Mouse (Mus musculus) limb, embryonic 11.5 days (tissue): ENCODE measurements around the gene Ankrd34b. TPM values are rescaled to one million over a fixed set of nuclear protein-coding genes. Genes with fewer than 3 reads are reported as not detected.

ENCODE experiments used
- ATAC-seq: fragments of 200-750 bp; cut with Nextera tagmentation; 2 replicates; pipeline ENCODE4 v1.8.0; 2017; ENCODE audit warnings: low read depth; ENCODE audit not compliant: insufficient number of reproducible peaks, low FRiP score, low TSS enrichment
- DNase-seq: peaks from one replicate; pipeline ENCODE4 v3.0.0-alpha.2; 2015; ENCODE audit warnings: low spot score
- H3K27ac ChIP-seq: fragments of 300-500 bp; sonication (generic); replicated peaks from 2 replicates; pipeline ENCODE4 v1.5.1; 2014; ENCODE audit warnings: low read depth, mild to moderate bottlenecking, low read length
- H3K27me3 ChIP-seq: fragments of 300-500 bp; sonication (generic); 2 replicates; pipeline ENCODE4 v1.6.1; 2014; ENCODE audit warnings: mild to moderate bottlenecking, low read length, mixed read lengths; ENCODE audit not compliant: control insufficient read depth, insufficient read depth
- H3K36me3 ChIP-seq: fragments of 300-500 bp; sonication (generic); 2 replicates; pipeline ENCODE4 v1.6.1; 2014; ENCODE audit warnings: mild to moderate bottlenecking, low read length, moderate library complexity, mixed read lengths; ENCODE audit not compliant: control insufficient read depth, insufficient read depth
- H3K4me1 ChIP-seq: fragments of 300-500 bp; sonication (generic); 2 replicates; pipeline ENCODE4 v1.6.1; 2014; ENCODE audit warnings: low read length, mixed read lengths; ENCODE audit not compliant: control insufficient read depth, insufficient read depth
- H3K4me2 ChIP-seq: fragments of 300-500 bp; sonication (generic); 2 replicates; pipeline ENCODE4 v1.6.1; 2014; ENCODE audit warnings: low read depth, mild to moderate bottlenecking, moderate library complexity; ENCODE audit not compliant: severe bottlenecking
- H3K4me3 ChIP-seq: fragments of 300-500 bp; sonication (generic); 2 replicates; pipeline ENCODE4 v1.5.1; 2014; ENCODE audit warnings: low read depth, low read length
- H3K9ac ChIP-seq: fragments of 300-500 bp; sonication (generic); 2 replicates; pipeline ENCODE4 v1.6.1; 2014; ENCODE audit warnings: mild to moderate bottlenecking, low read length
- H3K9me3 ChIP-seq: fragments of 300-500 bp; sonication (generic); 2 replicates; pipeline ENCODE4 v1.6.1; 2016; ENCODE audit warnings: low read length; ENCODE audit not compliant: control insufficient read depth
- WGBS: fragments of 180-500 bp; shearing (Covaris S2); extraction: QIAGEN DNeasy Blood & Tissue Kit; methylation state at CpG from one replicate; pipeline ENCODE4 v1.1.7; 2014; 5-methylcytosine and 5-hydroxymethylcytosine counted together
- polyA plus RNA-seq: library from polyadenylated mRNA; unstranded; fragments of >200 nt; fragmentation: Nextera tagmentation; extraction: Ambion mirVana; gene quantifications from 2 replicates; pipeline ENCODE4 v1.2.1, GENCODE M21; 2014

Ankrd34b gene
- polyA plus RNA-seq, 1 experiment from 2014 or later = 0.09 TPM

GRCm38 (mm10) chr13:92423711-92424110 is 2.0 kb upstream of the Ankrd34b start:
- Histone ChIP-seq H3K36me3 (no peaks in the 10 kb centered on the region), H3K27ac (no peak overlapping the region), H3K9ac (no peak overlapping the region), H3K27me3 (peaks cover 38% of the 10 kb centered on the region), H3K4me3 (no peak overlapping the region), H3K4me2 (no peak overlapping the region), H3K4me1 (0 out of 2 replicates have a peak, but pooled peaks cover 8% of the 10 kb centered on the region), H3K9me3 (no peaks in the 10 kb centered on the region)
- DNase-seq = no peak
- ATAC-seq = no peak
- WGBS = 51% methylated on average over 3 of the region's 3 CpGs

DNA sequence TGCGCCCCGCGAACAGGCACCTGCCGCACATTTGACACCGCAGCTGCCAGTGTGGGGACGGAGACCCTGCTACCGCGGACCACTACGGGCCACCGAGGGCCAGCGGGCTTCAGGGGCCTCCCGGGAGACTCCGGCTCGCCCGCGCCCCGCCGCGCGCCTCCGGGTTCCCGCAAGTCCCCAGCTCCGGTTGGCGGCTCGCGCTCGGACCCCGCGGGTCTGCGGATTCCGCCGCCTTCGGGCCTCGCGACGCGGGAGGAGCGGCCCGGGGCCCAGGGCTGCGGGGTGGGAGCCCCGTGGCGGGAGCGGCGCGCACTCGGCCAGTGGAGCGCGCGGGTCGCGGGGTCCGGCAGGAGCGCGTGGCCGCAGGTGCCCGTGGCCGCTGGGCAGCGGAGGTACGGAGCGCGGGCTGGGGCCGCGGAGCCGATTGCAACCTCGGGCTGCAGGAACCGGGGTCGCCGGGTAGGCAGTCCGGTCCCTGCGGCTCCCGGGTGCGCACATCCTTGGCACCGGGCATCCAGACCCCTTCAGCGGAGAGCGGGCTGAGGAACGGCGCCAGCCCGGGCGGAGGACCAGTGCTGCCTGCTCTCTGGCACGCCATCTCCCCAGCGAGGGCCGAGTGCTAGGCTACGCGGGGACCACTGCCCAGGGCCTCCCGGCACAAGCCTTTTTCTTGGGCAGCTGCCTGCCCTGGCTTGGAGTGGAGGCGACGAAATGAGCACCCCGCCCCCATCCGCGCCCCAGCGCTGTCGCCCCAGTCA is 777 bp downstream of the Ankrd34b start:
- no peak; the same call in 1 of the 2 replicates for ATAC-seq
- H3K4me1 ChIP-seq = 0 out of 2 replicates have a peak, but pooled peaks cover 8% of the 10 kb centered on the region
- H3K4me3 ChIP-seq = peak overlapping the region; percentile 47
- peak overlapping the region; percentile 99 for H3K4me2 ChIP-seq
- under 1% methylated on average over 88 of the region's 92 CpGs for WGBS
- no peaks in the 10 kb centered on the region for H3K9me3 ChIP-seq
- DNase-seq = peak; percentile 55
- H3K9ac ChIP-seq = peak overlapping the region; percentile 47
- H3K36me3 ChIP-seq = no peaks in the 10 kb centered on the region
- H3K27ac ChIP-seq = no peak overlapping the region
- H3K27me3 ChIP-seq = peaks cover 38% of the 10 kb centered on the region

DNA sequence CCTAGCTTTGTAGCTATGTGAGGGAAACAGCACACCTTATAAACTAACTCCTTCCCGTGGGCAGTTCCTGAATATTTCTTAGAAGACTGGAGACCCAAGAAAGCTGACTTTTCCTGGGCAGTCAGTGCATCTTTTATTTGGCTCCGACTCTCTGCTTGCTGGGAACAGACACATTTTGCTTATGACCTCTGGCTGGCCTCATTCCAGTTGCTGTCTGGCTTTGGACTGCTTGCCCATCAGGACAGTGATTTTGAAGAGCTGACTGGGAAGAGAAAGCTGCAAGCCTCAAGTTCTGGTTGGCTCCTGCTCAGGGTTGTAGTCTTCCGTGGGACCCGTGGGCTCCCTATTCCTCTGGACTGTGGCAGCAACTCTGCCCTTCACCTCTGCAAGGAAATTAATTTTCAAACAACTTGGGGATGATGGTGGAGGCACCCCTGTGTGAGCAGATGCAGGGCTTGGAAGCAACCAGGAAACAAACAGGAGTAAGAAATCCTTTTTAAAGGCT is 1.7 kb downstream of the Ankrd34b start:
- no peaks in the 10 kb centered on the region for H3K9me3 ChIP-seq
- ATAC-seq = no peak
- no peak overlapping the region for H3K9ac ChIP-seq
- no peak for DNase-seq
- H3K4me1 ChIP-seq = 0 out of 2 replicates have a peak, but pooled peaks cover 8% of the 10 kb centered on the region
- no peaks in the 10 kb centered on the region for H3K36me3 ChIP-seq
- H3K27me3 ChIP-seq = peaks cover 38% of the 10 kb centered on the region
- H3K27ac ChIP-seq = no peak overlapping the region
- peak overlapping the region; percentile 99; the same call in 1 of the 2 replicates for H3K4me2 ChIP-seq
- H3K4me3 ChIP-seq = no peak overlapping the region
- WGBS = 46% methylated on average over 4 of the region's 4 CpGs

DNA sequence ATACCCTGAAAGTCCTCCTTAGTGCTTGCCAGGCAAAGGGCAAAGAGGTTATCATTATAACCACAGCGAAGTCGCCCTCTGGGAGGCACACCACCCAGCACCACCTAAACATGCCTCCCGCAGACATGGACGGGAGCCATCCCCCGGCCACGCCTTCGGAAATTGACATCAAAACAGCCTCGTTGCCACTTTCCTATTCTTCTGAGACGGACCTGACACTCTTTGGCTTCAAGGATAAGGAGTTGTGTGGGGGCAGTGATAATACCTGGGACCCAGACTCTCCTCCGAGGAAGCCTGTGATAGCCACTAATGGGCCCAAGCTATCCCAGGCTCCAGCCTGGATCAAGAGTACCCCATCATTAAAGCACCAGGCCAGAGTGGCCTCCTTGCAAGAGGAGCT is 13.0 kb downstream of the Ankrd34b start:
- no peaks in the 10 kb centered on the region for H3K9me3 ChIP-seq
- H3K27me3 ChIP-seq = no peaks in the 10 kb centered on the region
- no peak overlapping the region for H3K4me2 ChIP-seq
- ATAC-seq (no peak), DNase-seq (no peak)
- no peak overlapping the region for H3K9ac ChIP-seq
- no peaks in the 10 kb centered on the region for H3K36me3 ChIP-seq
- H3K4me3 ChIP-seq = no peak overlapping the region
- no peak overlapping the region for H3K27ac ChIP-seq
- H3K4me1 ChIP-seq = no peaks in the 10 kb centered on the region
- 86% methylated on average over 10 of the region's 10 CpGs for WGBS

DNA sequence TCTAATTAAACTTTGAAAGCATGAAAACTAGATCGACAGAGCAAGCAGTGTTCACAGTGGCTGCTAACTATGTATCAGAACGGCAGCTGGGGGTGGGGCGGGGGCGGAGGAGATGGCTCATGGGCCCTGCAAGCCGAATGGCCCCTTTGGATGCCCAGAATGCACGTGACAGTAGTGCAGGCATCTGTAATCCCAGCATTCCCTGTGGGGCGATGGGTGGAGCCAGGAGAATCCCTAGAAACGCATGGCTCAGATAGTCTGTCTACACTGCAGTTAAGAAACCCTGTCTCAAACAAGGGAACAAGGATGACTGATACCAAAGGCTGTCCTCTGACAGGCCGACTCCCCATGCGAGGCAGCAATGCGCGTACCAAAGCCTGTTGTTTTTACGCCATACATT is 14.6 kb downstream of the Ankrd34b start:
- no peaks in the 10 kb centered on the region for H3K9me3 ChIP-seq
- DNase-seq (no peak), ATAC-seq (no peak)
- no peaks in the 10 kb centered on the region for H3K4me1 ChIP-seq
- no peak overlapping the region for H3K4me3 ChIP-seq
- no peak overlapping the region for H3K9ac ChIP-seq
- no peaks in the 10 kb centered on the region for H3K27me3 ChIP-seq
- no peak overlapping the region for H3K4me2 ChIP-seq
- no peaks in the 10 kb centered on the region for H3K36me3 ChIP-seq
- WGBS = 77% methylated on average over 13 of the region's 13 CpGs
- no peak overlapping the region for H3K27ac ChIP-seq

DNA sequence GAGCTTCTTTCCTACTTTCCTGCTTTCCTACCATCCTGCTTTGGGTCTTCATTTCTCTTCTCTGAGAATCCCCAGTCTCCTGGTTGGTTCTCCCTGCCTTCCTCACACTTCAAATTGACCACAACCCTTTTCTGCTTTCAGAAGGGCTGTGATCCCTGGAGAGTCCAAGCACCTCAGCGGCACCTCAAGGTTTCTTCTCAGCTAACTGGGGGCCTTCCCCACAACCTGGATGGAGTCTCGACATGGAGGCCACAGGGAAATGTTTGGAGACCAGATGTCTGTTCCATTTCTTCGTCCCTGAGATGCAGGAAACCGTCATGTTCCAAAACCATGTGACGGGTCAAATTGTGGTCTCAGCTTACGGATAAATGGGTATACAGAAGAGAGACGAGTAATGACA is 21.2 kb downstream of the Ankrd34b start:
- Histone ChIP-seq H3K9me3 (no peaks in the 10 kb centered on the region), H3K27ac (no peak overlapping the region), H3K36me3 (no peaks in the 10 kb centered on the region), H3K4me1 (no peaks in the 10 kb centered on the region), H3K9ac (no peak overlapping the region), H3K4me2 (no peak overlapping the region), H3K27me3 (no peaks in the 10 kb centered on the region), H3K4me3 (no peak overlapping the region)
- 90% methylated on average over 7 of the region's 7 CpGs for WGBS
- ATAC-seq = no peak
- no peak for DNase-seq

DNA sequence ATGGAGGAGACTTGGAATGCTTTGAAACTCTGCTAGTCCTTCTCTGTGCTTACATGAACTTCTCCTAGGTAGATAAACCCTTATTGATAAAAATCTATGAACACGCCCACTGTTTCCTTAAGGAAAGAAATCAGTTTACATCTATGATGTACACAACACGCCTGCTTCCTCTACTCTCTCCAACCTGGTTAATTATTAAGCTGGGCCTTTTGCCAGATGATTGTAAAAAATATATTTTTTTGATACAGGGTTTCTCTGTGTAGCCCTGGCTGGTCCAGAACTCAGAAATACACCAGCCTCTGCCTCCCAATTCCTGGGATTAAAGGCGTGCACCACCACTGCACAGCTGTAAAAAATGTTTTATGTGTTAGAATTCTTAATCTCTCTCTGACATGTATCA is 39.0 kb downstream of the Ankrd34b start:
- Histone ChIP-seq H3K27ac (no peak overlapping the region), H3K4me2 (no peak overlapping the region), H3K4me1 (no peaks in the 10 kb centered on the region), H3K36me3 (no peaks in the 10 kb centered on the region), H3K27me3 (no peaks in the 10 kb centered on the region), H3K4me3 (no peak overlapping the region), H3K9me3 (no peaks in the 10 kb centered on the region), H3K9ac (no peak overlapping the region)
- 88% methylated on average over 3 of the region's 3 CpGs for WGBS
- DNase-seq (no peak), ATAC-seq (no peak)

DNA sequence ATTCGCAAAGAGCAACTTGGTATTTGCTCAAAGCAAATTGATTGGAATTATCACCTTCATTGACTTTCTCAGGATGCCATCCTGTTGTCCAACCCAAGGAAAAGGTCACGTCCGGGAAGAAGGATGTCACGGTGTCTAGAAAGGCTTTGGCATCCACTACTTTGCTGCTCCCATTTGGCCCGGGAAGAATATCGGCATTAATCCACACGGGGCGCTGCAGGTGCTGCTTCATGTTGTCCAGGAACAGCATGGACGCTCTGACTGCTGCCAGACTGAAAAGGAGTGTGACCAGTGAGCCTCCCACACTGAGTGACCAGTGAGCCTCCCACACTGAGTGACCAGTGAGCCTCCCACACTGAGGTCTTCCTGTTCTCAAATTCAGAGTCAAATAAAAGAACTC is 42.2 kb downstream of the Ankrd34b start:
- Histone ChIP-seq H3K4me1 (no peaks in the 10 kb centered on the region), H3K4me3 (no peak overlapping the region), H3K4me2 (no peak overlapping the region), H3K27ac (no peak overlapping the region), H3K9ac (no peak overlapping the region), H3K9me3 (no peaks in the 10 kb centered on the region), H3K36me3 (no peaks in the 10 kb centered on the region), H3K27me3 (no peaks in the 10 kb centered on the region)
- 73% methylated on average over 9 of the region's 9 CpGs for WGBS
- ATAC-seq = no peak
- no peak for DNase-seq
